Mouse (Mus musculus) thymus, adult 2 months (tissue): ENCODE measurements around the gene Nbl1. TPM values are rescaled to one million over a fixed set of nuclear protein-coding genes. Genes with fewer than 3 reads are reported as not detected.

Source experiments
- DNase-seq: peaks from one replicate; pipeline ENCODE4 v3.0.0; 2021
- H3K27ac ChIP-seq: fragments of 200-500 bp; 2 replicates; pipeline ENCODE4 v1.5.1; 2012; ENCODE audit warnings: low read length, control low read depth; ENCODE audit not compliant: control insufficient read depth, insufficient read depth
- H3K27me3 ChIP-seq: fragments of 200-500 bp; 2 replicates; pipeline ENCODE4 v1.6.1; 2012; ENCODE audit warnings: mild to moderate bottlenecking, low read length, moderate library complexity, mixed read lengths; ENCODE audit not compliant: control insufficient read depth, insufficient read depth
- H3K36me3 ChIP-seq: fragments of 200-500 bp; 2 replicates; pipeline ENCODE4 v1.6.1; 2012; ENCODE audit warnings: mild to moderate bottlenecking, low read length, moderate library complexity; ENCODE audit not compliant: control insufficient read depth, insufficient read depth
- H3K4me1 ChIP-seq: fragments of 200-500 bp; replicated peaks from 2 replicates; pipeline ENCODE4 v1.6.1; 2012; ENCODE audit warnings: low read length; ENCODE audit not compliant: control insufficient read depth, insufficient read depth
- H3K4me3 ChIP-seq: fragments of 200-500 bp; 2 replicates; pipeline ENCODE4 v1.5.1; 2012; ENCODE audit warnings: mild to moderate bottlenecking, low read length, control low read depth, moderate library complexity; ENCODE audit not compliant: control insufficient read depth, insufficient read depth
- CTCF ChIP-seq: fragments of 200-500 bp; IDR thresholded peaks from 2 replicates; pipeline ENCODE4 v1.5.1; 2012; ENCODE audit warnings: mild to moderate bottlenecking, control low read depth, low read length, moderate library complexity, borderline replicate concordance; ENCODE audit not compliant: control insufficient read depth, poor library complexity, insufficient read depth; ENCODE audit errors: extremely low read depth
- POLR2A ChIP-seq: fragments of 200-500 bp; IDR thresholded peaks from 2 replicates; pipeline ENCODE4 v1.6.1; 2012; ENCODE audit warnings: mild to moderate bottlenecking, low read length, control low read depth, moderate library complexity; ENCODE audit not compliant: control insufficient read depth, poor library complexity, insufficient read depth; ENCODE audit errors: extremely low read depth
- WGBS: fragments of 180-500 bp; shearing (Covaris S2); methylation state at CpG from one replicate; pipeline ENCODE4 v1.1.7; 2018; 5-methylcytosine and 5-hydroxymethylcytosine counted together
- polyA plus RNA-seq: library from polyadenylated mRNA; depleted of rRNA; stranded (reverse); fragments of >200 nt; gene quantifications from 2 replicates; pipeline ENCODE4 v1.2.3, GENCODE M21; 2012

The Nbl1 gene
- polyA plus RNA-seq, 1 experiment = 35.7 TPM

DNA sequence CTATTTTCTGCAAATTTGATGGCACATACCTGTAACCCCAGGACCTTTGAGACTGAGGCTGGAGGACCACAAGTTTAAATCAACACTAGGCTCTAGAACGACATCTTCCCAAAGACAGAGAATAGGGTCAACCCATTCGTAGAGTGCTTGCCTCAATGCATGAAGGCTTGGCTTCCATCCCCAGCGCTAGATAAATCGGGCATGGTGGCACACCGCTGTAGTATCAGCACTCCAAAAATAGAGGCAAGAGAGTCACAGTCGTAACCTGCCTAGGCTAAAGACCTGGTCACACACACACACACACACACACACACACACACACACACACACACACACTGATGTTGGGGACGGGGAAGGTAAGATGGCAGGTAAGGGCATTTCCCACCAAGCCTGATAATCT lies 12.5 kb downstream of the Nbl1 start:
- TF ChIP-seq CTCF (no peak), POLR2A (no peak)
- WGBS = 95% methylated on average over 7 of the region's 7 CpGs
- DNase-seq = no peak
- Histone ChIP-seq H3K27me3 (no peaks in the 10 kb centered on the region; the same call in 1 of the 2 replicates), H3K4me1 (peaks cover 3% of the 10 kb centered on the region; the same call in 1 of the 2 replicates), H3K36me3 (no peaks in the 10 kb centered on the region), H3K4me3 (no peak overlapping the region), H3K27ac (no peak overlapping the region)

- 88% methylated on average over 11 of the region's 11 CpGs for WGBS
- TF ChIP-seq CTCF = no peak
- TF ChIP-seq POLR2A = no peak
- Histone ChIP-seq H3K4me1 (peaks cover 7% of the 10 kb centered on the region; the same call in 1 of the 2 replicates), H3K36me3 (no peaks in the 10 kb centered on the region), H3K27me3 (peaks cover 6% of the 10 kb centered on the region), H3K27ac (no peak overlapping the region), H3K4me3 (no peak overlapping the region)
- DNase-seq = no peak
These were observed 13.4 kb downstream of the Nbl1 start for GRCm38 (mm10) chr4:139079439-139079838.

DNA sequence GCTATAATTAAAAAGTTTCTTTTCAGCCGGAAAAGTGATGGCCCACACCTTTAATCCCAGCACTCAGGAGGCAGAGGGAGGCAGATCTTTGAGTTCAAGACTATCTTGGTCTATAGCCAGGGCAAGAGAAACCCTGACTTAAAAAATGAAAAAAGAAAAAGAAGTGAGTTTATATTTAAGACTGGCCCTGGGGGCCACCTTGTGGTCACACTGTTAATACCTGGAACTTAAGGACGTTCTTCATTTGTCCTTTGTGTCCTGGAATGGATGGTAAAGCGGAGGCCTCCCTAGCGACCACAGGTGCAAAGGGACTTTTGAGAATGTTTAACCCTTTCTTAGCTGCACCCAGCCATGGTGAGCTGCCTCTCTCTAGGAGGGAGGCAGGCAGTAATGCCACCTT lies 14.1 kb downstream of the Nbl1 start:
- no peaks in the 10 kb centered on the region for H3K36me3 ChIP-seq
- no peak overlapping the region for H3K27ac ChIP-seq
- WGBS = 21% methylated on average over 4 of the region's 4 CpGs
- no peak overlapping the region for H3K4me3 ChIP-seq
- H3K4me1 ChIP-seq = peaks cover 7% of the 10 kb centered on the region; the same call in 1 of the 2 replicates
- TF ChIP-seq CTCF = no peak
- no peak for TF ChIP-seq POLR2A
- H3K27me3 ChIP-seq = peaks cover 13% of the 10 kb centered on the region
- DNase-seq = no peak

- H3K27ac ChIP-seq = no peak overlapping the region
- no peaks in the 10 kb centered on the region for H3K36me3 ChIP-seq
- peaks cover 7% of the 10 kb centered on the region; the same call in 1 of the 2 replicates for H3K4me1 ChIP-seq
- peak; percentile 18 for DNase-seq
- H3K27me3 ChIP-seq = peaks cover 16% of the 10 kb centered on the region
- WGBS = 32% methylated on average over 2 of the region's 2 CpGs
- no peak overlapping the region for H3K4me3 ChIP-seq
- TF ChIP-seq POLR2A (no peak), CTCF (no peak)
These were observed 14.5 kb downstream of the Nbl1 start for GRCm38 (mm10) chr4:139078313-139078712.

GRCm38 (mm10) chr4:139075915-139076314 lies 16.9 kb downstream of the Nbl1 start:
- no peak for DNase-seq

GRCm38 (mm10) chr4:139075041-139075711 lies 17.6 kb downstream of the Nbl1 start, which contains the start of gene Htr6:
Gene Htr6, minus strand, starts transcription at chr4:139075570.
- Histone ChIP-seq H3K4me1 (peaks cover 7% of the 10 kb centered on the region; the same call in 1 of the 2 replicates), H3K4me3 (peak within 1 kb of the TSS; percentile 15; the same call in 1 of the 2 replicates), H3K27me3 (peaks cover 16% of the 10 kb centered on the region), H3K36me3 (no peaks in the 10 kb centered on the region), H3K27ac (no peak within 1 kb of the TSS)
- DNase-seq = no peak
- TF ChIP-seq CTCF (no peak), POLR2A (no peak)
- WGBS = 3% methylated on average over 63 of the region's 77 CpGs

More at GRCm38 (mm10) chr4:139075915-139076314, 16.9 kb downstream of the Nbl1 start:
- H3K4me3 ChIP-seq = no peak overlapping the region
- 25% methylated on average over 5 of the region's 5 CpGs for WGBS
- peaks cover 7% of the 10 kb centered on the region; the same call in 1 of the 2 replicates for H3K4me1 ChIP-seq
- H3K27me3 ChIP-seq = peaks cover 16% of the 10 kb centered on the region
- no peak for TF ChIP-seq CTCF
- TF ChIP-seq POLR2A = no peak
- H3K36me3 ChIP-seq = no peaks in the 10 kb centered on the region
- no peak overlapping the region for H3K27ac ChIP-seq

DNA sequence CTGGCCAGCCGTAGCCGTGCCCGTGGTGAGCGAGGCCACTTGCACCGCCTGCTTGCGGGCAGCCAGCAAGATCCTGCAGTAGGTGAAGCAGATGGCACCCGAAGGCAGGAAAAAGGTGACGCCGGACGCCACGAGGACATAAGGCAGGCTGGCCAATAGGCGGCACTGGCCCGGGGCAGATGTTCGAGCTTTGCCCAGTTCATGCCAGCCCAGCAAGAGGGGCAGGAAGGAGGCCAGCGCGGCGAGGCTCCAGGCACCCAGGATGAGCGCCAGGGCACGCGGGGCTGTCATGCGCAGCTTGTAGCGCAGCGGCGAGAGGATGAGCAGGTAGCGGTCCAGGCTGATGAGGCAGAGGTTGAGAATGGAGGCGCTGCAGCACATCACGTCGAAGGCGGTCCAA lies 18.7 kb downstream of the Nbl1 start:
- peaks cover 16% of the 10 kb centered on the region for H3K27me3 ChIP-seq
- TF ChIP-seq POLR2A = no peak
- TF ChIP-seq CTCF = no peak

More for the DNA sequence above, 18.7 kb downstream of the Nbl1 start:
- no peaks in the 10 kb centered on the region for H3K36me3 ChIP-seq
- no peak for DNase-seq
- WGBS = 28% methylated on average over 29 of the region's 29 CpGs
- H3K27ac ChIP-seq = no peak overlapping the region
- H3K4me1 ChIP-seq = peaks cover 7% of the 10 kb centered on the region; the same call in 1 of the 2 replicates
- H3K4me3 ChIP-seq = no peak overlapping the region
